Mouse (Mus musculus): ENCODE data around the gene Slc27a5. TPM values are rescaled to one million over a fixed set of nuclear protein-coding genes. Genes with fewer than 3 reads are reported as not detected.

Slc27a5 gene
- polyA plus RNA-seq, 1 experiment, result 0.89 TPM

- Histone ChIP-seq H3K27me3 (ENCODE audit: control insufficient read depth, insufficient read depth, low read length) (no peaks in the 10 kb centered on the region), H3K4me3 (ENCODE audit: control insufficient read depth, insufficient read depth, low read length) (no peak overlapping the region), H3K27ac (ENCODE audit: control insufficient read depth, insufficient read depth, low read length) (no peak overlapping the region), H3K4me1 (replicated peaks; ENCODE audit: control insufficient read depth, insufficient read depth, low read length) (peaks cover 7% of the 10 kb centered on the region), H3K36me3 (ENCODE audit: control insufficient read depth, insufficient read depth, low read length) (no peaks in the 10 kb centered on the region)
- DNase-seq, result no peak
- TF ChIP-seq CTCF (IDR thresholded peaks at IDR 0.05; ENCODE audit: borderline replicate concordance, control insufficient read depth, extremely low read depth, insufficient read depth, low read length, poor library complexity) (no peak), POLR2A (IDR thresholded peaks at IDR 0.05; ENCODE audit: control insufficient read depth, extremely low read depth, insufficient read depth, low read length, poor library complexity) (no peak)
- WGBS, result 95% methylated on average over 6 of the region's 6 CpGs
These were observed 16.4 kb upstream of the Slc27a5 start for GRCm38 (mm10) chr7:13014275-13014839.

- no peak overlapping the region for H3K4me3 ChIP-seq (ENCODE audit: control insufficient read depth, insufficient read depth, low read length)
- peaks cover 10% of the 10 kb centered on the region for H3K4me1 ChIP-seq (replicated peaks; ENCODE audit: control insufficient read depth, insufficient read depth, low read length)
- DNase-seq, result no peak
- 91% methylated on average over 4 of the region's 4 CpGs for WGBS
- no peaks in the 10 kb centered on the region for H3K36me3 ChIP-seq (ENCODE audit: control insufficient read depth, insufficient read depth, low read length)
- TF ChIP-seq CTCF (IDR thresholded peaks at IDR 0.05; ENCODE audit: borderline replicate concordance, control insufficient read depth, extremely low read depth, insufficient read depth, low read length, poor library complexity), result no peak
- no peak for TF ChIP-seq POLR2A (IDR thresholded peaks at IDR 0.05; ENCODE audit: control insufficient read depth, extremely low read depth, insufficient read depth, low read length, poor library complexity)
- no peak overlapping the region for H3K27ac ChIP-seq (ENCODE audit: control insufficient read depth, insufficient read depth, low read length)
- H3K27me3 ChIP-seq (ENCODE audit: control insufficient read depth, insufficient read depth, low read length), result no peaks in the 10 kb centered on the region
These were observed 15.7 kb upstream of the Slc27a5 start for GRCm38 (mm10) chr7:13013671-13014070.

DNA sequence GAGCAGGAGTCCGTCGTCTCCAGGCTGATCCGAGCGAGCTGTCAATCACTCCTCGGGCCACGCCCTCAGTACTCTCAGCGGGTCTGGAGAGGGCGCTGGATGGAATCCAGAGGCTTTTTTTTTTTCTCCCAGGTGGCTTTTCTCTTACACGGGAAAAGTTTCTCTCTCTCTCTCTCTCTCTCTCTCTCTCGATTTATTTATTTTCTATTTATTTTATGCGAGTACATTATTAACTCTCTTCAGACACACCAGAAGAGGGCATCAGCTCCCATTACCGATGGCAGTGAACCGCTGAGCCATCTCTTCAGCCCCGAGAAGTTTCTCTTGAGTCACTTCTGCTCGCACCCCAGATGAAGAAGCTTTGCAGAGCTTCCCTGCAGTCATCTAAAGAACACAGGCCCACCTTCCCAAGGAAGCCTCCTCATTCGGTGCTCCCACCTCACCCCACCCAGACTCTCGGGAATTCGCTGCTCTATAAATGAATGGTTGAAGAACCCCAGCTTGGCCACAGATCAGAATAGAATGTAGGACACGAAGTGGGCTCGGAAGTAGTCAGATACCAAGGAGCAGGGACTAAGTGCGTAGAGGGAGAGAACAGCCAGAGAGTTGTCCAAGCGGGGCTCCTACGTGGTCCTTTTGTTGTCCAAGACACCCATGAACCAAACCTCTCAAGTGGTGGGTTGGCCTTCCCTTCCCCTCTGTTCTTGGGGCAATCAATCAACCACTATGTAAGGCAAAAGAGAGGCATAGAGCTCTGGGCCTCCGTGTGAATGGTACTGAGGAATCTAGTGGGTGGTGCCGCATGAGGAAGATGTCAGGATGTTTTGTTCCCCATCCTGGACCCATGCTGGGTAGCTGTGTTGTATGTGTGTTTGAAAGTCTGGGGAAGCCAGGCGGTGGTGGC lies 12.3 kb upstream of the Slc27a5 start, which contains the start of gene Zbtb45:
Gene Zbtb45 (minus strand): TSS at position 30 of the 904 bp plus-strand sequence.
- WGBS, result 20% methylated on average over 26 of the region's 26 CpGs
- H3K36me3 ChIP-seq (ENCODE audit: control insufficient read depth, insufficient read depth, low read length), result peaks cover 10% of the 10 kb centered on the region
- DNase-seq, result no peak
- no peaks in the 10 kb centered on the region for H3K27me3 ChIP-seq (ENCODE audit: control insufficient read depth, insufficient read depth, low read length)
- H3K4me3 ChIP-seq (ENCODE audit: control insufficient read depth, insufficient read depth, low read length), result peak within 1 kb of the TSS; percentile 81
- peak within 1 kb of the TSS; percentile 73 for H3K27ac ChIP-seq (ENCODE audit: control insufficient read depth, insufficient read depth, low read length)
- TF ChIP-seq CTCF (IDR thresholded peaks at IDR 0.05; ENCODE audit: borderline replicate concordance, control insufficient read depth, extremely low read depth, insufficient read depth, low read length, poor library complexity) (no peak), POLR2A (IDR thresholded peaks at IDR 0.05; ENCODE audit: control insufficient read depth, extremely low read depth, insufficient read depth, low read length, poor library complexity) (no peak)
- H3K4me1 ChIP-seq (replicated peaks; ENCODE audit: control insufficient read depth, insufficient read depth, low read length), result peaks cover 11% of the 10 kb centered on the region

DNA sequence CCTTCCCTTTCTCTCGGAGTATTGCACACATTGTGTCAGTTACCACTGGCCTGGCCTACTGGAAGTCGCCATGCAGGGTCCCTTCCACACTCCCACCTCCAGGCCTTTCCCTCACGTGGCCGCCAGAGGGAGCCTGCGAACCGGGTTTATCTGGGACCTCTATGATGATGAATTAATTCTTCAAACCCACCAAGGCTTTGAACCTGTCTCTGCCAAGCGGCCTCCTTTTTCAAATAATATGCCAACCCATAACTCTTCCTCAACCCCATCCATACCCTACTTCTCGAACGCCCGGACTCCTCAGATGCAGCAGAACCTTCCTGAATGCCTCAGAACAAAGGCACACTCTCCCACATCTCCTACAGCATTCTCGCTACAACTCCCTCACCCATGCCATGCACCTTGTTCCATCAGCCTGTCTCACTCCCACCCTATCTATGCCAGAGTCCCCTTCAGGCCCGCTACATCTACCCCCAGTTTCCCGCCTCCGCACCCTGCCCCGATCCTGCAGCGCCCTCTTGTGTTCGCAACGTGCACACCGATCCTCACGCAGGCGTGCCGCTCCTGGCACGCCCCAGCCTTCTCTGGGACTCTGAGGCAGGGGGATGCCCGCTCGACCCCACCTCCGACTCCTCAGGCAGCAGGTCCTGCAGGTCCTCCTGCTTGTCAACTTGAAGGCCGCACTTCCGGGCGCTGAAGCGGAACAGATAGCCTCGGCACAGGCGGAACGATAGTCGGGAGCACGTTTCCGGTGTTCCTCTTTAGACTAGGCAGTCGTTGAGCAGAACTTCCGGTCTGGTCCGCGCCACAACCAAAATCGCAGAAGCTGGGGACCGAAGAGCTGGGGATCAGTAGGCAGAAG lies 11.4 kb upstream of the Slc27a5 start:
- H3K27me3 ChIP-seq (ENCODE audit: control insufficient read depth, insufficient read depth, low read length), result no peaks in the 10 kb centered on the region
- WGBS, result under 1% methylated on average over 42 of the region's 42 CpGs
- TF ChIP-seq POLR2A (IDR thresholded peaks at IDR 0.05; ENCODE audit: control insufficient read depth, extremely low read depth, insufficient read depth, low read length, poor library complexity), result peak; percentile 38; the same call in 1 of the 2 replicates
- peak; percentile 100 for TF ChIP-seq CTCF (IDR thresholded peaks at IDR 0.05; ENCODE audit: borderline replicate concordance, control insufficient read depth, extremely low read depth, insufficient read depth, low read length, poor library complexity)
- DNase-seq, result peak; percentile 89
- H3K36me3 ChIP-seq (ENCODE audit: control insufficient read depth, insufficient read depth, low read length), result peaks cover 10% of the 10 kb centered on the region
- peak overlapping the region; percentile 81 for H3K4me3 ChIP-seq (ENCODE audit: control insufficient read depth, insufficient read depth, low read length)
- H3K27ac ChIP-seq (ENCODE audit: control insufficient read depth, insufficient read depth, low read length), result peak overlapping the region; percentile 73
- H3K4me1 ChIP-seq (replicated peaks; ENCODE audit: control insufficient read depth, insufficient read depth, low read length), result peaks cover 11% of the 10 kb centered on the region

GRCm38 (mm10) chr7:13007341-13008092 lies 9.5 kb upstream of the Slc27a5 start:
- 95% methylated on average over 57 of the region's 57 CpGs for WGBS
- Histone ChIP-seq H3K4me3 (ENCODE audit: control insufficient read depth, insufficient read depth, low read length) (no peak overlapping the region), H3K27me3 (ENCODE audit: control insufficient read depth, insufficient read depth, low read length) (no peaks in the 10 kb centered on the region), H3K36me3 (ENCODE audit: control insufficient read depth, insufficient read depth, low read length) (peaks cover 10% of the 10 kb centered on the region), H3K27ac (ENCODE audit: control insufficient read depth, insufficient read depth, low read length) (no peak overlapping the region), H3K4me1 (replicated peaks; ENCODE audit: control insufficient read depth, insufficient read depth, low read length) (peaks cover 11% of the 10 kb centered on the region)
- no peak for DNase-seq
- no peak for TF ChIP-seq CTCF (IDR thresholded peaks at IDR 0.05; ENCODE audit: borderline replicate concordance, control insufficient read depth, extremely low read depth, insufficient read depth, low read length, poor library complexity)
- no peak for TF ChIP-seq POLR2A (IDR thresholded peaks at IDR 0.05; ENCODE audit: control insufficient read depth, extremely low read depth, insufficient read depth, low read length, poor library complexity)
